Mouse (Mus musculus) left cerebral cortex, postnatal 4 days (tissue): ENCODE results near the gene Map3k12. TPM values are rescaled to one million over a fixed set of nuclear protein-coding genes. Genes with fewer than 3 reads are reported as not detected.

Source experiments
- DNase-seq: peaks from one replicate; pipeline ENCODE4 v3.0.0-alpha.2; 2022
- intact Hi-C: fragments of 180-260 bp; cut with DNase I; formaldehyde crosslinking; loops from one replicate; pipeline ENCODE4 v1.15.1; 2025
- total RNA-seq, 2 experiments: library from RNA; stranded (reverse); gene quantifications; 2 replicates each; pipeline ENCODE4 v1.2.3; 2021

Map3k12 gene
- total RNA-seq = 10 to 100 TPM; 90.1 to 93.0 TPM

DNA sequence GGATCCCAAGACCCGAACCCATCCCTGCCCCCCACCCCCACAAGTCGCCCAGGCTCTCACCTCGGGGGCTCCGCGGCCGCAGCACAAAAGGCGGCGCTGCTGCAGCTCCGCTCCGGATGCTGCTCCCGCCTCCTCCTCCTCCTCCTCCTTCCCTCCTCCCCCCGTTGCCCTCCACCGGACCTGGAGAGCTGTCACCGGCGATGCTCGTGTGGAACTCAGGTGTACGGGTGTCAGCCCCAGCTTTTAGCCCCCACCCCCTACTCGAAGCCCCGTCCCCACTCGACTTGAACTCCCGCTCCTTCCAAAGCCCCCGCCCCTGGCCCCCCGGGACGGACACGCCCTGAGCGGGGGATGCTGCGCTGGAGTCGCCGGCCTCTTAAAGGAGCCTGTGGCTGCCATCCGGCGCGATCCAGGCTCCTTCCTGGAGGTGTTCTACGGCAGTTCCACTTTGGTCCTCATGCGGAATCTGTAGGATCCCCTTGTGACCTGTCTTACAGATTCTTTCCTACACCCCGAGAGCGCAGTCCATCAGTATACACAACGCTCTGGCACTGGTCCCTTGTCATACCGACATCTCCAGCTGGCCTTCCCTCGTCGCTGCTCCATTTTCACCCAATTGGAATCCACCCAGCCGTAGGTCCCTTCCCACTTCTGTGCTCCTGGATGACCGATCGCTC is at the start of gene Map3k12:
Map3k12 (minus strand) TSS at position 337 of the 677 bp plus-strand sequence.
- intact Hi-C loops = no loop called here
- peak; percentile 83 for DNase-seq

DNA sequence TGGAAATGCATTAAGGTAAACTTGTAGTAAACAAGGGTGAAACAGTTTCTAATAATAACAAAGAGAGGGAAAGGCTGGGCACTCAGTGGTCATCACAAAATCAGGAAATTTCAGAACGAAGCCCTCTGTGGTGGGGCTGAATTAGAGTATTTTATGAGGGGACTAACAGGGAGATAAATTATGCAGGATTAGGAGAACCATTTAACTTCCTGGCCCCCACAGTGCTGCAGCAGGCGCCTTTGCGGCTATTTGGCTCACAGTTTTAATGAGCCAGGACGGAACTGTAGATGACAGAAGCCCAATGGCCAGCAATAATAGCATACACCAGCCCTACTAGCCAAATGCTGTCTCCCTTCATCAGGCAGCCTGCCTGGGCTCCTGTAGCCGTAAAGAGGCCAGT is 46.8 kb upstream of the Map3k12 start:
- DNase-seq = no peak
- intact Hi-C loops = no loop called here

DNA sequence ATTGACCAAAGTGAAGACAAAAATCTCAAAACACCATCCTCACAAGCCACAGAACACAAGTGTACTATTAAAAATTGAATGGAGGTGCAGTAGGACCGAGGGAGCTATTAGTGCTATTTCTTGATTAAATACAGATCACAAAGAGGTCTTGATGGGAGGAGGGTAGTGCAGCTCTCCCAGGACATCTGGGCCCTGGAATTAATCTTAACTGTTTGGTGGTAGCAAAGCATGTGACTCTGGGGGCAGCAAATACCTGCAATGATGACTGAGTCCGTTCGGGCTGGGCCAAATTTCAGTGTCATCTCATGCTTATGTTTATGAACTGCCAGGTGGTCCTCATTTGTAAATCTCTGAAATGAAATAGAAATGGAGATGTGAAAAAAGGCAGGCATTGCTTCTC is 46.2 kb upstream of the Map3k12 start:
- intact Hi-C loops = no loop called here
- no peak for DNase-seq

DNA sequence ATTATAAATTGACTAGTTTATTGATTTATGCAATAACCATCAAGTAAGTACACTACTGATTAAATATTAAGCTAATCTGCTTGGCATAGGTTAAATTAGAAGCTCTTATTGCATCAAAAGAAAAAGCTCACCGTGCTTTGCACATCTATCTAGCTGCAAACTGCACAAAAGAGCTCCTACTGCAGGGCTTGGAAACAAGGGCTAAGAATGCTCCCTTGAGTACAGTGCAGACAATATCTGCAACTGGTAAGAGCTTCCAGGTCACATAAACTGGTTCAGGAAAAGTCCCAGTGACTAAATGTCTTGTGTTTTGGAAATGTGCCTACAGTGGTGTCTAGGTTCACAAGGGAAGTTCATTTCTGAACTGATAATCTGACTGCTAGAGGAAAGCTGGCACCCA is 45.6 kb upstream of the Map3k12 start:
- intact Hi-C loops = no loop called here
- no peak for DNase-seq

- no peak for DNase-seq
- intact Hi-C loops = no loop called here
These were observed 40.7 kb upstream of the Map3k12 start for GRCm38 (mm10) chr15:102557580-102557979.

DNA sequence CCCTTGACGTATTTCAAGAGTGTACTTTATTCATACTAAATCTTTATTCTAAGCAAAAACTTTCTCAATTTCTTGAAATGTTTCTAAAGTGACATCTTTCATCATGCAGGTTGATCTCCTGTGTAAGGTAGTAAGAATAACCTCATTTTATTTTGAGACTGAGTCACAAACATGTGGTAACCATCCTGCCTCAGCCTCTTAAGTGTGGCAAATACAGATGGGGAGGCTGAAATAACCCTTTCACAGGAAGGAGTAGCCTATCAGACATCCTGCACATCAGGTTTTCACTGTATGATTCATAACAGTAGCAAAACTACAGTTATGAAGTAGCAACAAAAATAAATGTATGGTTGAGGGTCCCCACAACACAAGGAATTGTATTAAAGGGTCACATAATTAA is 38.7 kb upstream of the Map3k12 start:
- no peak for DNase-seq
- intact Hi-C loops = no loop called here

GRCm38 (mm10) chr15:102552599-102552998 is 35.7 kb upstream of the Map3k12 start:
- intact Hi-C loops = no loop called here
- no peak for DNase-seq

DNA sequence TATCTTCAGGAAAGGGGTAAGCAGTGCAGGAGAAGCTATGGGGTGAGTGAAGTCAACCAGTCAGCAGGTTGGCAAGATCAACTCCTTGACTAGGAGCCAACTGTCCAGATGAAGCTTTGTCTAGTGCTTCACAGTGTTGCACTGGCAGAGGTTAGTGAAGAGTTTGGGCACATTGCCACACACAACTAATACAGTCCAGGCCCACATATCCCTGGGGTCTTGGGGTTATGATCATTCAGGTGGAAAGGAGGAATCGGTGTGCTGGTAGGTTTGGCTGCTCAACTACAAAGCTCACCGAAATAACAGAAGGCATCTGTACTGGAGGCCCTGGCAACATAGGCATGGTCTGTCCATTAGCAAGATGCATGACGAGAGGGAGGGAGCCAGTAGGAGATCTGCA is 30.6 kb upstream of the Map3k12 start:
- peak; percentile 92 for DNase-seq
- intact Hi-C loops = no loop called here

DNA sequence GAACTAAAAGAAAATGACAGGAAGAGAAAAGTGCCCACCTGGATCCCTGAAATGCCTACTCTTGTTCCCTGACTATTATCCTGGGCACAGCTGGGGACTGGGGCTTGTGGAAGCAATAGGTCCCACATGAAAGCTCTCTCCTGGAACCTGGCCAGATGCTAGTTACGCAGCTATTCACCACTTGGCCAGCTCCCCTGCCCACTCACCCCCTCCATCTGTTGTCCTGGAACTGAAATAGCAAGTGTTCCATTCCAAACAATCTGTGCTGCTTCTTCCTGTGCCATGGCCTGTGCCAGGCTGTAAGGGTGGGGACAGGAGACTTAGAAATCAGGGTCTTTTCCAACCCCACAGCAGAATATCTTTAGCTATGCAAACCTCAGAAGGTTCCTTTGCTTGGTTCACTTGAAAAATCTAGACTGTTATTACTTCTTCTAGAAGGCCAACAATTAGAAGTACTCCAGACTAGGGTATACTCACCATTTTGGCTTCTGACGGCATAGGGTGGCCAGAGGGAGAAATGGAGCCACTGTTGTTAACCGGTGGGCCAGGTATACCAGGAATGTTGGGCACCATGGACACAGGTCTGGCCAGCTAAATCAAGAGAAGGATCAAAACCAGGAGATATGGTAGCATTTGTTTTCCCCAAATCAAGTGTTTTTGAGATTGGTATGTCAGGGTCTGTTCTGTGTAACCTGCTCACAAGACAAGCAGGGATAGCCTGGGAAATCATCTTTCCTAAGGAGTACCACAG is 30.0 kb upstream of the Map3k12 start:
- peak; percentile 96 for DNase-seq
- intact Hi-C loops = no loop called here

GRCm38 (mm10) chr15:102546246-102546645 is 29.4 kb upstream of the Map3k12 start:
- no peak for DNase-seq
- intact Hi-C loops = no loop called here

GRCm38 (mm10) chr15:102544801-102545200 is 27.9 kb upstream of the Map3k12 start:
- intact Hi-C loops = no loop called here
- DNase-seq = peak; percentile 46

DNA sequence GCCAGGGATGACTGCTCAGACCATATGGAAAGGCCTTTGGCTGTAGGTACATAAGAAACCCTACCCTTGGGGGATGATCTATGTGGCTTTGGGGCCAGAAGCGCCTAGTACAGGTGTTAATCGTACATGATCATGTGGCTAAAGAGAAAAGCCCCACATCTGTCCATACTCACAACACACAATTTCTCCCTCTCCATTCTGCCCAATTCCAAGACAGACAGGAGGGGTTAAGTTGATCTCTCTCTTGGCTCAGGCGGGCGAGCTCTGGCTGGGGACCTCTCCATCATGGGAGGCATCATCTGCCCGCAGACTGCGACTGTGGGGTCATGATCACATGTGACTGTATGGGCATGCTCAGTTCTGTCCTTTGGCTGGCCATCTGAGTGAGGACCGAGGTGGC is 17.1 kb upstream of the Map3k12 start:
- no peak for DNase-seq
- intact Hi-C loops = no loop called here

DNA sequence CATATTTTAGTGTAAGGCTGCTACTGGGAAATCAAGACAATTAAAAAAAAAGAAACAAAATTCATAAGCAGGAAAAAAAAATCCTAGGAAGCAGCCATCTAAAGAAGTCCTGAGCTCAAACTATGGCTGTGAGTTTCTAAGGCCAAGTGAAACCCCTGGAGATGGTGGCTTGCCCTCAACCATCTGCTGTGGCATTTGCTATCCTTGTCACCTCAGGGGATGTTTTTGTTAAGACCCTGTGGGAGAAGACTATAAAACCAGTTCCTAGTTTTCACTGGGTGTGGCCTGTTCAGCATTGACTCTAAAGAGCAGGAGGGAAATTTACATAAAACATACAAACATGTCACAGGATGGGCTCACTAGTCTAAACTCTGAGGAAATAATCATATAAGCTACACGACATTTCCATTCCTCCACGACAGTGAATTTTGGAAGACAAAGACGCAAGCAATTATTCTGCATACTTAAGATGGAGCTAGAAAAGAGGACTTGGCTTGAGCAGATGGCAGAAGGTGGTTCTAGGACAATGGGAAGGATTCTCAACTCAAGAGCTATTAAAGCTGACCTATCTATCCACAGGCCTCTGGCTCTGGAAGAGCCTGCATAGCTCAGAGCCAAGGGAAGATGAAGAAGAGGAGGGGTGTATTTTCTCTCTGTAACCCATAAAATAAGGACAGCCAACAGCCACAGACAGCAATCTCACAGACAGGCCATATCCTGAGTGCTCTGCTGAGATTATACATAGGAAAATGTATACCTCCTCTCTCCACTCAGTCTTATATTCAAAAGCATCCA is 15.4 kb upstream of the Map3k12 start:
- intact Hi-C loops = no loop called here
- DNase-seq = no peak

DNA sequence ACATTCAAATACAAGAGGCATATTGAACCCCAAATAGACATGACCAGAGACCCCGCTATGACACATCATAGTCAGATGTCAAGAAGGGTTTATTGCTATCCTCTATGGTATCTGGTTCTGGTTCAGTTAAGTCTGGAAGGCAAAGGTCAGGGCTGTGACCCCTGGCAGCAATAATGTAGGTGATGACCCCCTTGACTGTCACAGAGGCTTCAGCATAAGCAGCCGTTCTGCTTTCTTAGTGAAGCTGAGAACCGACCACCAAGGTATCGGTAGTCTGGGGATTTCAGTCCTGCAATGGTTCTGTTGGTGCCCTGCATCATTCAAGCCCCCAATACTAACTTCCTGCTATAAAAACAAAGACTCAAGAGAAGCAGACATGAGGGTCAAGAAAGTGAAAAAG is 14.7 kb upstream of the Map3k12 start:
- intact Hi-C loops = no loop called here
- DNase-seq = no peak

- no peak for DNase-seq
- intact Hi-C loops = no loop called here
These were observed 13.7 kb upstream of the Map3k12 start for GRCm38 (mm10) chr15:102530566-102530965.

- no peak for DNase-seq
- intact Hi-C loops = no loop called here
These were observed 11.5 kb upstream of the Map3k12 start for GRCm38 (mm10) chr15:102528396-102528795.

DNA sequence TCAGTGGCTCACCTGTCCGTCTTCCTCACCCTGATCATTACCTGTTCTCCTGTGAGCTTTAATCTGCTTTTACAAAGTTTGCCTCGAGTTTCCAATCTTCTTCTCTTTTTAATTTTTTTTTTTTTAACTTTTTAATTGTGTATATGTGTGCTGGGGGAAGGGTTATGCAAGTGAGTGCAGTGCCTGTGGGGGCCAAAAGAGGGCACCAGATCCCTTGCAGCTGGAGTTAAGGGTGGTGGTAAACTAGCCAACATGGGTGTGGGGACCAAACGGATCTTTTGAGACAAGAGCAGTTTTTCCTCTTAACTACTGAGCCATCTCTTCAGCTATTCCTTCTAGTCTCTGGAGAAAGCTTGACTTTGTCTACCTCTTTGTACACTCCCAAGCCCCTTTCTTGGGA is 11.1 kb upstream of the Map3k12 start:
- DNase-seq = no peak
- intact Hi-C loops = no loop called here

GRCm38 (mm10) chr15:102526111-102527002 is 9.5 kb upstream of the Map3k12 start:
- DNase-seq = no peak
- intact Hi-C loops = no loop called here

GRCm38 (mm10) chr15:102524892-102525485 is 8.1 kb upstream of the Map3k12 start, which contains the start of gene Npff:
TSS of gene Npff (minus strand) at chr15:102524942.
- peak; percentile 79 for DNase-seq
- intact Hi-C loops = no loop called here

DNA sequence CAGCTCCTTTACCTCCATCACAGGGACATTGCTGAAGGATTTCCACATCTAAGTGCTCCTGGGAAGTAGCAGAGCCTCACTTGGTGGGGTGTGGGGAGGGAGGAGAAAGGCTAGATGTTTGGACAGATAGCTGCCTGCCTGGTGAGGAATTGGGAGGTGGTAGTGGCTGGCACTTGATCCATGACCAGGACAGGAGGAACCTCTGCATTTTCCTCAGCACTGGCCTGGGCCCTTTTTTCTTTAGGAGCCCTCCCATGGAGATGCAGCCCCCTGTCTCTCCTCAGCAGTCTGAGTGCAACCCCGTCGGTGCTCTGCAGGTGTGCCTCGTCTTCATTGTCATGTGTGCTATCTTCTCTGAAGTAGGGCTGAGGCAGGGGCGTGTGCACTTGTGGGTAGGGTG is 4.6 kb upstream of the Map3k12 start:
- intact Hi-C loops = no loop called here
- DNase-seq = no peak
